Mouse (Mus musculus) intestine, embryonic 14.5 days (tissue): ENCODE results near the gene Neu4. TPM values are rescaled to one million over a fixed set of nuclear protein-coding genes. Genes with fewer than 3 reads are reported as not detected.

Experiments used
- ATAC-seq: fragments of 200-750 bp; cut with Nextera tagmentation; replicated peaks from 2 replicates; pipeline ENCODE4 v1.8.0; 2017; ENCODE audit warnings: low read depth, moderate number of reproducible peaks, moderate TSS enrichment, moderate library complexity; ENCODE audit not compliant: low FRiP score, low TSS enrichment
- DNase-seq: peaks from one replicate; pipeline ENCODE4 v3.0.0-alpha.2; 2018; ENCODE audit warnings: low spot score
- H3K27ac ChIP-seq: fragments of 300-500 bp; sonication (generic); 2 replicates; pipeline ENCODE4 v1.5.1; 2014; ENCODE audit warnings: low read depth, mild to moderate bottlenecking, control low read depth
- H3K27me3 ChIP-seq: fragments of 300-500 bp; sonication (generic); replicated peaks from 2 replicates; pipeline ENCODE4 v1.6.1; 2014; ENCODE audit warnings: low read length, control low read depth; ENCODE audit not compliant: control insufficient read depth, insufficient read depth
- H3K36me3 ChIP-seq: fragments of 300-500 bp; sonication (generic); 2 replicates; pipeline ENCODE4 v1.6.1; 2014; ENCODE audit warnings: low read length, control low read depth; ENCODE audit not compliant: control insufficient read depth, insufficient read depth
- H3K4me1 ChIP-seq: fragments of 300-500 bp; sonication (generic); replicated peaks from 2 replicates; pipeline ENCODE4 v1.6.1; 2014; ENCODE audit warnings: low read length, control low read depth, mixed read lengths; ENCODE audit not compliant: control insufficient read depth, insufficient read depth
- H3K4me2 ChIP-seq: fragments of 300-500 bp; sonication (generic); 2 replicates; pipeline ENCODE4 v1.6.1; 2014; ENCODE audit warnings: low read length
- H3K4me3 ChIP-seq: fragments of 300-500 bp; sonication (generic); 2 replicates; pipeline ENCODE4 v1.5.1; 2014; ENCODE audit warnings: low read depth, low read length, control low read depth, mixed read lengths
- H3K9ac ChIP-seq: fragments of 300-500 bp; sonication (generic); 2 replicates; pipeline ENCODE4 v1.6.1; 2014; ENCODE audit warnings: mild to moderate bottlenecking, low read length
- H3K9me3 ChIP-seq: fragments of 300-500 bp; sonication (generic); 2 replicates; pipeline ENCODE4 v1.6.1; 2016; ENCODE audit warnings: low read length, control low read depth; ENCODE audit not compliant: control insufficient read depth
- WGBS: fragments of 180-500 bp; shearing (Covaris S2); extraction: QIAGEN DNeasy Blood & Tissue Kit; methylation state at CpG from one replicate; pipeline ENCODE4 v1.1.7; 2014; 5-methylcytosine and 5-hydroxymethylcytosine counted together
- polyA plus RNA-seq: library from polyadenylated mRNA; unstranded; fragments of >200 nt; fragmentation: Nextera tagmentation; extraction: Ambion mirVana; gene quantifications from 2 replicates; pipeline ENCODE4 v1.2.1, GENCODE M21; 2014

The Neu4 gene
- polyA plus RNA-seq, 1 experiment from 2014 or later: not detected

GRCm38 (mm10) chr1:94034984-94035743 lies 14.9 kb downstream of the Neu4 start:
- H3K4me3 ChIP-seq: peak overlapping the region; percentile 40
- H3K36me3 ChIP-seq: no peaks in the 10 kb centered on the region
- DNase-seq (peak; percentile 86), ATAC-seq (peak; percentile 87)
- 2% methylated on average over 24 of the region's 25 CpGs for WGBS
- peak overlapping the region; percentile 27; the same call in 1 of the 2 replicates for H3K9ac ChIP-seq
- H3K27ac ChIP-seq: 0 out of 2 replicates have a peak overlapping the region, but pooled peaks have one; percentile 38
- H3K4me1 ChIP-seq: peaks cover 3% of the 10 kb centered on the region; the same call in 1 of the 2 replicates
- H3K9me3 ChIP-seq: no peaks in the 10 kb centered on the region
- no peaks in the 10 kb centered on the region for H3K27me3 ChIP-seq
- peak overlapping the region; percentile 77 for H3K4me2 ChIP-seq

DNA sequence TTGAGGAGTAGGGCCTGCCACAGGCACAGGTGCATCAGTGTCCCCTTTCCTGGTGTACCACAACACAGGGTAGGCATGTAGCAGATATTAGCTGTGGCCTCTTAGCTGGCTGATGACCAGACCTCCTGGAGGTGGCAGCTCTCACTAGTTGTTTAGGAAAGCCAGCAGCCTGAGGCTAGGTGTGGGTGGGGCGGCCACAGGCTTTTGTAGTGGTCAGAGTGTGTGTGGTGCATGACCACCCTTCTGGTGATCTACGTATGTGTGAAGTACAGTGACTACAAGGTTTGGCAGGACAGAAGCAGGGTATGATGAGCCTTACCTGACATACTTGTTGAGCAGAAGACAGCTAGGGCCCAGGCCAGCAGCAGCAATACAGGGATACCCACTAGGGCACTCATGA lies 20.1 kb downstream of the Neu4 start:
- Histone ChIP-seq H3K36me3 (no peaks in the 10 kb centered on the region), H3K4me2 (no peak overlapping the region), H3K4me3 (no peak overlapping the region), H3K9me3 (no peaks in the 10 kb centered on the region), H3K9ac (no peak overlapping the region), H3K27me3 (no peaks in the 10 kb centered on the region), H3K27ac (no peak overlapping the region), H3K4me1 (no peaks in the 10 kb centered on the region)
- DNase-seq: peak; percentile 48
- 92% methylated on average over 2 of the region's 2 CpGs for WGBS
- no peak for ATAC-seq

GRCm38 (mm10) chr1:94045559-94045958 lies 25.3 kb downstream of the Neu4 start:
- DNase-seq: no peak
- H3K9me3 ChIP-seq: no peaks in the 10 kb centered on the region
- no peak overlapping the region for H3K9ac ChIP-seq
- H3K36me3 ChIP-seq: no peaks in the 10 kb centered on the region
- H3K27me3 ChIP-seq: no peaks in the 10 kb centered on the region
- no peak for ATAC-seq
- H3K27ac ChIP-seq: no peak overlapping the region
- H3K4me3 ChIP-seq: no peak overlapping the region
- no peak overlapping the region for H3K4me2 ChIP-seq
- WGBS: 41% methylated on average over 3 of the region's 3 CpGs
- no peaks in the 10 kb centered on the region for H3K4me1 ChIP-seq

GRCm38 (mm10) chr1:94046544-94046943 lies 26.3 kb downstream of the Neu4 start:
- H3K27ac ChIP-seq: no peak overlapping the region
- no peak overlapping the region for H3K4me2 ChIP-seq
- H3K9ac ChIP-seq: no peak overlapping the region
- no peaks in the 10 kb centered on the region for H3K27me3 ChIP-seq
- 71% methylated on average over 4 of the region's 4 CpGs for WGBS
- H3K9me3 ChIP-seq: no peaks in the 10 kb centered on the region
- H3K4me1 ChIP-seq: no peaks in the 10 kb centered on the region
- DNase-seq (no peak), ATAC-seq (no peak)
- no peak overlapping the region for H3K4me3 ChIP-seq
- H3K36me3 ChIP-seq: no peaks in the 10 kb centered on the region

DNA sequence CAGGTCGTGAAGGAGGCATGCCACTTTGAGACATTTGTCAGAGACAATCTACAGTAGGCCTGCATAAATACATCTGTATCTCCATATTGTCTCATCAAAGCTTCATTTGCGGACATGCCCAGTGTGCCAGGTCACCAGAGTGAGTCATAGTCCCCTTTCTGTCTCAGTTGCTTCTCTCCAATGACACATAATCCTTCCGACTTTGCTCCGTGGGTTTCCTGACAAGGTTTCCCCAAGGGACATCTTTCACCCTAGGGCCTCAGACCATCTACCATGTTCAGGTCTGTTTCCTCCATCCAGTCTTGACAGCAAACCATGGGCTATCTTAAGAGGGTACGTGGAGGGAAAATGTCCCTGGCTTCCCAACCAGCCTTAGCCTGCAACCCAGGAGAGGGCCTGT lies 30.9 kb downstream of the Neu4 start:
- 83% methylated on average over 5 of the region's 5 CpGs for WGBS
- H3K36me3 ChIP-seq: no peaks in the 10 kb centered on the region
- DNase-seq (no peak), ATAC-seq (no peak)
- H3K4me2 ChIP-seq: no peak overlapping the region
- no peaks in the 10 kb centered on the region for H3K27me3 ChIP-seq
- H3K4me3 ChIP-seq: no peak overlapping the region
- no peak overlapping the region for H3K9ac ChIP-seq
- no peaks in the 10 kb centered on the region for H3K4me1 ChIP-seq
- H3K9me3 ChIP-seq: no peaks in the 10 kb centered on the region
- no peak overlapping the region for H3K27ac ChIP-seq

DNA sequence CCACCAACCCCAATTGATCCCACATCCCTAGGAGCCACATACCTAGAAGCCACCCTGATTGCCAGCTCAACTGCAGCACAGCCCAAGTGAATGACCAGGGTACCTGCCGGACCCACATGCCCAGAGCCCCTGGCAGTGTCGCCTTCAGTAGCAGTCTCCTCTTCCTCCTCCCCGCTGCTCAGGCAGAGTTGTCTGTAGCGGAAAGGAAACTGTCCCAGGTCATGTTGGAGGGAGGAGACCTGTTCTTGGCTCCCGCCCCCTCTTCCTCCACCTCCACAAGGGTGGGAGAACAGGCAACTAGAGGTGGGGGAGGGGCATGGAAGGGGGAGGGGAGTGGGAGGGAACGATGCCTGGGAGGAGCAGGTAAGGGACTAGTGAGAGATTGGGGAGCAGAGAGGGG lies 32.1 kb downstream of the Neu4 start, which contains the start of gene Pdcd1:
Gene Pdcd1, minus strand, starts transcription at position 181 of the 400 bp plus-strand sequence.
- no peak within 1 kb of the TSS for H3K4me3 ChIP-seq
- H3K9me3 ChIP-seq: no peaks in the 10 kb centered on the region
- peak; percentile 44 for DNase-seq
- H3K4me2 ChIP-seq: no peak within 1 kb of the TSS
- H3K4me1 ChIP-seq: no peaks in the 10 kb centered on the region
- H3K9ac ChIP-seq: no peak within 1 kb of the TSS
- no peak within 1 kb of the TSS for H3K27ac ChIP-seq
- no peak for ATAC-seq
- no peaks in the 10 kb centered on the region for H3K36me3 ChIP-seq
- WGBS: 41% methylated on average over 6 of the region's 6 CpGs
- H3K27me3 ChIP-seq: no peaks in the 10 kb centered on the region

DNA sequence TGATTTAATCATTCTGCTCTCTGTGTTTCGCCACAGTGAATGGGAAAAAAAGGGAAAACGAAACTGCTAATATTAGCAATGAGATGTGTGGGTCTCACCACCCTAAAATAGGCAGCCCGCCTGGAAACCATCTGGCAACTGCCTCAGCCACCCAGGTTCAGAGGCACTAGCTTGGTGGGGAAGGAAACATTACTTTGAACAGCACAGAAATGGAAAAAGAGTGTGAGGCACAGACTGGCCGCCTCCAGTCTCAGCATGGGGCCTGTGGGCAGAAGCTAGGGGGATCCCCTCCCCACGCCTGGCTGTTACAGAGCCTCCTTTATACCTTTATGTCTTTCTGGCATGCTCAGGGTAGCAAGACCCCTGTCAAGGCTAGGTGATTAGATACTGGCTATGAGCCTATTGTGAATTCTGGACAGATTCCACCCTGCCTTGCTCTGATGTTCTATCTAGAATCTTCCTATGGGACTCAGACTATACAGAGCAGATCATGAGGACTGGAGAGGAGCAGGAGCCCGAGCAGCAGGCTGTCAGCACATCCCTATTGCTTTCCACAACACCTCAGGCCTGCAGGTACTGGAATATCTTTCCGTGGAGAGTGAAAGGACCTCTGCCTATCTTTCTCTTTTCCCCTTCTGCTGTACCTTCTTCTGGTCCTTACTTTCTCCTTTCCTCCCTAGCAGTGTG lies 33.4 kb downstream of the Neu4 start:
- no peaks in the 10 kb centered on the region for H3K36me3 ChIP-seq
- no peak overlapping the region for H3K9ac ChIP-seq
- no peak overlapping the region for H3K4me2 ChIP-seq
- no peaks in the 10 kb centered on the region for H3K27me3 ChIP-seq
- H3K27ac ChIP-seq: no peak overlapping the region
- WGBS: 67% methylated on average over 7 of the region's 7 CpGs
- H3K4me3 ChIP-seq: no peak overlapping the region
- H3K9me3 ChIP-seq: no peaks in the 10 kb centered on the region
- ATAC-seq (no peak), DNase-seq (no peak)
- no peaks in the 10 kb centered on the region for H3K4me1 ChIP-seq

GRCm38 (mm10) chr1:94054481-94054880 lies 34.2 kb downstream of the Neu4 start:
- Histone ChIP-seq H3K4me1 (no peaks in the 10 kb centered on the region), H3K4me3 (no peak overlapping the region), H3K9me3 (no peaks in the 10 kb centered on the region), H3K27me3 (no peaks in the 10 kb centered on the region), H3K4me2 (no peak overlapping the region), H3K9ac (no peak overlapping the region), H3K36me3 (no peaks in the 10 kb centered on the region), H3K27ac (no peak overlapping the region)
- WGBS: 83% methylated on average over 1 of the region's 1 CpGs
- ATAC-seq (no peak), DNase-seq (no peak)
